Mouse (Mus musculus): ENCODE measurements around the gene Fam120b. TPM values are rescaled to one million over a fixed set of nuclear protein-coding genes. Genes with fewer than 3 reads are reported as not detected.
A peak's percentile ranks its signal among the peaks of the same experiment; 100 is the strongest.

Gene Fam120b
- polyA plus RNA-seq, 1 experiment from 2014 or later: 20.1 TPM

DNA sequence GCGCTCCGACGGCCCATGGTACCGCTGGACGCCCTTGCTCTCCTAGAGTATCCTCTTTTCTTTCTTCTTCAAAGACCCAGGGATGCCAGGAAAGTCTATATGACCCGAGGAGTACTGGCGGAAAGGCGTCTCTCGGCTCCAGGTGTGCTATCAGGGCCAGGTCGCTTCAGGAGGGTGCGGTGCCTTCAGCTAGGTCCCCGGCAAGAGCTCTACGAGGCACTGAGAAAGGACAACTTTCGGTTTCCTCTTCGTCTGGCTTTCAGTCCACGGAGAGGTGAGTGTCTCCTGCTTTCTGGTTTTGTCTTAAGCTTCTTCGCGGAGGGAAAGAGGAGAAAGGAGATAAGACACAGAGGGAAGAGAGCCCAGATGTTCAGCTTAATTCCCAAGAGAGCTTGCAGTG, 20.8 kb upstream of the Fam120b start:
- no peaks in the 10 kb centered on the region for H3K36me3 ChIP-seq (ENCODE audit: inconsistent target)
- peak overlapping the region; percentile 57 for H3K4me3 ChIP-seq (ENCODE audit: inconsistent target)
- 2% methylated on average over 18 of the region's 18 CpGs for whole genome bisulfite sequencing (ENCODE audit: missing documents)
- no peaks in the 10 kb centered on the region for H3K79me2 ChIP-seq (ENCODE audit: inconsistent target)
- no peak overlapping the region for H3K27ac ChIP-seq

DNA sequence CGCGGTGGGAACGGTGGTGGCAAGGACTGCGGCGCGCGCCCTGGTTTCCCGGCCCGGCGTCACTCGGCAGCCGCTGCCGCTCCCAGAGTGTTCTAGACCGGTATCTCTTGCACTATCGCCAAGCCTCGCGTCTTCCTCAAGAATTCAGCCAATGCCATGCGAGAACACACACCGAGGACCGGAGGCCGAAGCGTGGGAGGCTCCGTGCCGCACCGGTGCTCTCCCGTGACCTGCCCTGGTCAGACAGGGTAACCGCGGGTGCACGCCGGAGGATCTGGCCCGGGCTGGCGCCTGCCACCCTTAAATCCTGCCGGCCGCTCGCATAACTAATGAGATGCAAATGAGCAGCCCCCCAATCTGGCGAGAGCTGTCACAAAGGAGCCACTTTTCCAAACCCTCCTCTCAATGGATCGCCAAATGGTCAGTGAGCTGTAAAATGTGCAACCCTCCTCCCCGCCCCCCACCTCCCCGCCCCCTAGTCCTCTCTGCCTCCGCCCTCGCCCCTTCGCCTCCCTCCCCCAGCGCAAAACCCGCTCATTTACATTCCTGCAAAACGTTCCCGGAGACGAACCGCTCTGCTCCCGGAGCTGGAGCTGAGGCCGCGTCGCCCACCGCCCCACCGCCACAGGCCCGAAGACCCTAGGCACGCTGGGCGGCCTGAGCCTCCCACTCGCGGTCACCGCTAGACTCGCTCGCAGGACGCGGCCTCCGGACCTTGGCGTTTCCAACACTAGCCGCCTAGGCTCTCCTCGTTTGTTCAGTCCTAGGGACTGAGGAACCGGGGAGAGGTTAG, 20.1 kb upstream of the Fam120b start:
- Histone ChIP-seq H3K4me3 (ENCODE audit: inconsistent target) (peak overlapping the region; percentile 57), H3K79me2 (ENCODE audit: inconsistent target) (no peaks in the 10 kb centered on the region), H3K36me3 (ENCODE audit: inconsistent target) (no peaks in the 10 kb centered on the region), H3K27ac (no peak overlapping the region)
- WGBS (ENCODE audit: missing documents): under 1% methylated on average over 64 of the region's 69 CpGs

DNA sequence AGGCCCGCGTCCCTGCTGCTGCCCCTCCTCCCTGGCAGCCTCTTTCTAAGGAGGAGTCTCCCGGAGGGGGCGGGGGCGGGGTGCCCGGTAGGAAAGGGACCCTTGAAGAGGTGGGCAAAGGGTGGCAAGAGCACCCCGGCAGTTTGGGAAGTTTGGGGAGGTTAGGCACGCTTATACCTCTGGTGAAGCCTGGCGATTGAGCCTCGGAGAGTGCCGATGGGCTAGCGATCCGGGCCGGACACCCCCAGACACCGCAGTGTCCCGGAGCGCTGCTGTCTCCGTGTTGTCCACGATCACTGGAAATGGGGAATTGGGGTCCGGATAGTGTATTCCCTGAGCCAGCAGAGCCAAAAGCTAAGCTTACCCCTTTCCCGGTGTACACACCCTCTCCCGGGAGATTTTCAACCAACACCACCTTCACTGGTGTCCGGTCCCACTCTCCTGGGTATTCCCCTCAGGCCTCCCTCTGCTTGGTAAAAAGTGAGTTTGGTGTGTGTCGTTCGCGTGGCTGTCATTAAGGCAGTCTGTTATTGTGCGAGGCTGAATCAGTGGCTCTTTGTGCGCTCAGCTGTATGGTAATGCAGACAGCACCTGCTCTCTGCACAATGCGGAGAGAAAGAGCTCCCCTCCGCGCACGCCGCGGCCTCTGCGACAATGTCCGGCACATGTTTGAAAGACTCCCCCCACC, 19.4 kb upstream of the Fam120b start, which contains the start of gene Dll1:
Gene Dll1, minus strand, starts transcription at position 379 of the 688 bp plus-strand sequence.
- Histone ChIP-seq H3K4me3 (ENCODE audit: inconsistent target) (peak within 1 kb of the TSS; percentile 57; the same call in 1 of the 2 replicates), H3K36me3 (ENCODE audit: inconsistent target) (no peaks in the 10 kb centered on the region), H3K79me2 (ENCODE audit: inconsistent target) (no peaks in the 10 kb centered on the region), H3K27ac (no peak within 1 kb of the TSS)
- WGBS (ENCODE audit: missing documents): 8% methylated on average over 36 of the region's 36 CpGs

- H3K79me2 ChIP-seq (ENCODE audit: inconsistent target): no peaks in the 10 kb centered on the region
- no peaks in the 10 kb centered on the region for H3K36me3 ChIP-seq (ENCODE audit: inconsistent target)
- H3K4me3 ChIP-seq (ENCODE audit: inconsistent target): no peak overlapping the region
- no peak overlapping the region for H3K27ac ChIP-seq
- WGBS (ENCODE audit: missing documents): 0% methylated on average over 1 of the region's 1 CpGs
These were observed 18.1 kb upstream of the Fam120b start for GRCm38 (mm10) chr17:15377901-15378300.

DNA sequence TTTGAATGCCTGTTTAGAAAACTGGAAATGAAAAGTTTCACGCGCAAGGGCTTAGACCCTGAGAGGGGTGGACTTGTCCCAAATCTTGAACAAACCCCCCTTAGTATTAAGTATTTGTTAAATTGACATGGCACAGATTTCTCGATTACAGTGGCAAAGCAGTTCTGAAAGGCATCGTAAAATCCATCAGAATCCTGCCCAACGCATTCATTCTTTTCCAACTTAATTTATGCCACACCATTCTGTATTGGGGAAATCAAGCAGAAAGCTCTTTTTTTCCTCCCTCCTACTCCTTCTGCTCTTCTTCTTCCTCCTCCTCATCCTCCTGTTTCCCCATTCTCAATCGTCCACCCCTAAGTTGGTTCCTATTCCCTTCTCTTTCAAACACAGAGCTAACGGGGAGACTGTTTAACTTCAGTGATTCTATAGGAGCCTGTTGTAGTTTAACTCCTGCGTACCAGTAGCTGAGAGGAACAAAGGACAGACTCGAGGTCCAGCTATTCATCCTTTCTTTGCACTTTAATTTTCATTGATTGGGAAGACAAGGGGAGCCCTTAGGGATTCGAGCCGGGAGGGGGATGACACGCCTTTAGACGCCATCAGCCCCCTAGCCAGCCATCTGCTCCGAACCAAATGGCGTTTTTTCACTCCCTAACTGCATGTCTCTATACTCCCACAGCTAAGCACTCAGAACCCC, 17.4 kb upstream of the Fam120b start:
- Histone ChIP-seq H3K27ac (no peak overlapping the region), H3K4me3 (ENCODE audit: inconsistent target) (no peak overlapping the region), H3K36me3 (ENCODE audit: inconsistent target) (no peaks in the 10 kb centered on the region), H3K79me2 (ENCODE audit: inconsistent target) (no peaks in the 10 kb centered on the region)
- whole genome bisulfite sequencing (ENCODE audit: missing documents): 37% methylated on average over 15 of the region's 15 CpGs

- H3K27ac ChIP-seq: no peak overlapping the region
- no peaks in the 10 kb centered on the region for H3K36me3 ChIP-seq (ENCODE audit: inconsistent target)
- H3K4me3 ChIP-seq (ENCODE audit: inconsistent target): peak overlapping the region; percentile 25; the same call in 1 of the 2 replicates
- H3K79me2 ChIP-seq (ENCODE audit: inconsistent target): no peaks in the 10 kb centered on the region
- 31% methylated on average over 17 of the region's 17 CpGs for WGBS (ENCODE audit: missing documents)
These were observed 16.1 kb upstream of the Fam120b start for GRCm38 (mm10) chr17:15379741-15380526.

- no peak overlapping the region for H3K27ac ChIP-seq
- H3K36me3 ChIP-seq (ENCODE audit: inconsistent target): no peaks in the 10 kb centered on the region
- no peaks in the 10 kb centered on the region for H3K79me2 ChIP-seq (ENCODE audit: inconsistent target)
- 2% methylated on average over 27 of the region's 27 CpGs for WGBS (ENCODE audit: missing documents)
- H3K4me3 ChIP-seq (ENCODE audit: inconsistent target): peak overlapping the region; percentile 25
These were observed 15.4 kb upstream of the Fam120b start for GRCm38 (mm10) chr17:15380641-15381051.

DNA sequence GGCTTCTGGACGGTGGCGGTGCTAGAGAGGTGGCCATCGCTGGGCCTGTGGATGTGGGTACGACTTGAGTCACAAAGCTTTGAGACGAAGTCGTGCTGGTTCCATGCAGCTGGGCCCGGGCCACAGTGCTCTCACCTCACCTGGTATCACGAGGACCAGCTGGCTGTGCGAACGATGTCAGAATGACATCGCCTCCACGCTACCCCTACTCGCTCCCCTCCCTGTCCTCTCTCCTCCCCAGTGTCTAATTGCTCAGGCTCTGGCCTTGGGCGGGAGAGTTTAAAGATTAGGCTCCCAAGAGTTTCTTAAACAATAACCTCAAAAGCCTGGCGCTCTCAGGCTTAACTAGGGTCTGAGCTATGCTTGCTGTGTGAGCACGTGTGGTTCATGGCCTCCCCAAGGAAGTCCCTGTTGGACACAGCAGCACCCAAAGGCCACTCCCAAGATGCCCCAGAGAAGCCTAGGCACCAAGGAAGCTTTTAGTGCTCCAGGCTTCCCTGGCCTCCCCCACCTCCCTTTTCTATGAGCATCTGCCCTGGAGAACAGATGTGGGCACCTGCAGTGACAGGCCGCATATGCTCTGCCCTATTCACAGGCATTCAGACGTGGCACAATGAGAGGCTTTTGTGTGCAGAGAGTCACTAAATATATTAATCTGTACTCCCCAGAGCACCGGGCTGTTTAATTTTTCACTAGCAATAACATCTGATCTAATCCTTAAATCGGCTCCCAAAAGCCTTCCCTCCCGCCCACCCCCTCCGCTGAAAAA, 14.7 kb upstream of the Fam120b start:
- Histone ChIP-seq H3K4me3 (ENCODE audit: inconsistent target) (peak overlapping the region; percentile 25), H3K27ac (no peak overlapping the region), H3K79me2 (ENCODE audit: inconsistent target) (no peaks in the 10 kb centered on the region), H3K36me3 (ENCODE audit: inconsistent target) (no peaks in the 10 kb centered on the region)
- WGBS (ENCODE audit: missing documents): 56% methylated on average over 22 of the region's 22 CpGs

- 71% methylated on average over 7 of the region's 7 CpGs for WGBS (ENCODE audit: missing documents)
- Histone ChIP-seq H3K79me2 (ENCODE audit: inconsistent target) (no peaks in the 10 kb centered on the region), H3K4me3 (ENCODE audit: inconsistent target) (no peak overlapping the region), H3K27ac (no peak overlapping the region), H3K36me3 (ENCODE audit: inconsistent target) (no peaks in the 10 kb centered on the region)
These were observed 13.9 kb upstream of the Fam120b start for GRCm38 (mm10) chr17:15381869-15382660.

- H3K36me3 ChIP-seq (ENCODE audit: inconsistent target): no peaks in the 10 kb centered on the region
- no peaks in the 10 kb centered on the region for H3K79me2 ChIP-seq (ENCODE audit: inconsistent target)
- H3K4me3 ChIP-seq (ENCODE audit: inconsistent target): no peak overlapping the region
- 95% methylated on average over 5 of the region's 5 CpGs for WGBS (ENCODE audit: missing documents)
- no peak overlapping the region for H3K27ac ChIP-seq
These were observed 12.6 kb upstream of the Fam120b start for GRCm38 (mm10) chr17:15383360-15383759.

- WGBS (ENCODE audit: missing documents): 96% methylated on average over 4 of the region's 4 CpGs
- Histone ChIP-seq H3K79me2 (ENCODE audit: inconsistent target) (no peaks in the 10 kb centered on the region), H3K36me3 (ENCODE audit: inconsistent target) (no peaks in the 10 kb centered on the region), H3K4me3 (ENCODE audit: inconsistent target) (no peak overlapping the region), H3K27ac (no peak overlapping the region)
These were observed 7.1 kb upstream of the Fam120b start for GRCm38 (mm10) chr17:15388892-15389291.

DNA sequence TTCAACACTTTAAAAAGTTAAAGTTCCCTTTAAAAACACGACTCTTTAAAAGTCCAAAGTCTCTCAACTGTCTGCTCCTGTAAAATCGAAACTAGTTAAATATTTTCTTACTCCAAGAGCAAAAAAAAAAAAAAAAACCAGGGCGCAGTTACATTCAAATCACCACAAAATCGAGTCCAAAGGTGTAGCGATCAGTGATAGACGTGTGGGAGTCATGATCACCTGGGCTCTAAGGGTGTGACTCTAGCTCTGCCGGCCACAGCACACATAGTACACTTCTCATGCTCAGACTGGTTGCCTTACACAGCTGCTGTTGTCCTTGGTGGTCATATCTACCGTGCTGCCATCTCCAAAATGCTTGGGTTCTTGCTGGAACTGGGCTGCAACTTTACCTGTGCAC, 6.6 kb upstream of the Fam120b start:
- Histone ChIP-seq H3K79me2 (ENCODE audit: inconsistent target) (no peaks in the 10 kb centered on the region), H3K27ac (no peak overlapping the region), H3K36me3 (ENCODE audit: inconsistent target) (no peaks in the 10 kb centered on the region), H3K4me3 (ENCODE audit: inconsistent target) (no peak overlapping the region)
- 85% methylated on average over 8 of the region's 8 CpGs for WGBS (ENCODE audit: missing documents)

DNA sequence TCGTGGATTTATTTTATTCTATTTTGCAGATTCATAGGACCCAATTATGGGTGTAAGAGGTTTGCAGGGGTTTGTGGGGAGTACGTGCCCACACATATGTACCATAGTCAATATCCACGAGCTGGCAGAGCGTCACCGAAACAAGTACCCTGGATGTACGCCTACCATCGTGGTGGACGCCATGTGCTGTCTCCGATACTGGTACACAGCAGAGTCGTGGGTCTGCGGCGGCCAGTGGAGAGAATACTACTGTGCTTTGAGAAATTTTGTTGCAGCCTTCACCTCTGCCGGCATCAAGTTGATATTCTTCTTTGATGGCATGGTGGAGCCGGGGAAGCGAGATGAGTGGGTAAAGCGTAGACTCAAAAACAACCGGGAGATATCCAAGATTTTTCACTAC, 5.7 kb downstream of the Fam120b start:
- 96% methylated on average over 17 of the region's 17 CpGs for WGBS (ENCODE audit: missing documents)
- Histone ChIP-seq H3K79me2 (ENCODE audit: inconsistent target) (peaks cover 46% of the 10 kb centered on the region), H3K36me3 (ENCODE audit: inconsistent target) (peaks cover 44% of the 10 kb centered on the region), H3K27ac (no peak overlapping the region), H3K4me3 (ENCODE audit: inconsistent target) (no peak overlapping the region)

Data from macrophage (primary cell).